Comparison of ENCODE assay signal across 13 mouse cellular contexts in genomic region chr9:90293641-90294398, GRCm38 (mm10).
"Had no signal": no experiment of that assay in that cellular context is flagged by ENCODE, and none has a peak within 500 bp of the region (broad histone marks: within the 10 kb centered on the region; RNA-seq: fewer than 3 reads in every experiment).

No protein-coding gene starts in this region.

- DNase-seq: kidney, adult 8-10 months; kidney, postnatal 25 days; layer of hippocampus, postnatal 36 days; lung, adult 18-20 months; right cerebral cortex, postnatal 4 days; spleen, adult 18-20 months; thymus, adult 18-20 months; thymus, postnatal 14 days had no signal

- H3K4me3 ChIP-seq: limb, embryonic 15.5 days; midbrain, embryonic 15.5 days; neural tube, embryonic 13.5 days had no signal

- H3K27ac ChIP-seq: limb, embryonic 15.5 days; midbrain, embryonic 15.5 days; neural tube, embryonic 13.5 days had no signal

- H3K9ac ChIP-seq: limb, embryonic 15.5 days; midbrain, embryonic 15.5 days; neural tube, embryonic 13.5 days had no signal

- H3K36me3 ChIP-seq: limb, embryonic 15.5 days; midbrain, embryonic 15.5 days; neural tube, embryonic 13.5 days had no signal

- H3K9me3 ChIP-seq: limb, embryonic 15.5 days; midbrain, embryonic 15.5 days; neural tube, embryonic 13.5 days had no signal

- ATAC-seq: intestine, postnatal 0 days; midbrain, embryonic 15.5 days had no signal

- H3K4me2 ChIP-seq: limb, embryonic 15.5 days; midbrain, embryonic 11.5 days; midbrain, embryonic 15.5 days; neural tube, embryonic 13.5 days had no signal

- H3K27me3 ChIP-seq: limb, embryonic 15.5 days; midbrain, embryonic 15.5 days; neural tube, embryonic 13.5 days had no signal

- H3K4me1 ChIP-seq: limb, embryonic 15.5 days; midbrain, embryonic 15.5 days; neural tube, embryonic 13.5 days had no signal
